In genomic region chr11:115223451-115223850, GRCm38 (mm10) we compare ENCODE assay signal across 18 mouse cellular contexts. TPM values are rescaled to one million over a fixed set of nuclear protein-coding genes. Genes with fewer than 3 reads are reported as not detected.
A peak's percentile ranks its signal among the peaks of the same experiment; 100 is the strongest.
DNase-seq lines count a peak whose midpoint lies in the region; ATAC-seq and TF ChIP-seq lines count a peak whose summit lies in the region.
"Had no signal": no experiment of that assay in that cellular context is flagged by ENCODE, and none has a peak within 500 bp of the region (broad histone marks: within the 10 kb centered on the region; RNA-seq: fewer than 3 reads in every experiment).

No protein-coding gene starts in this region.

- no peak for ATAC-seq in heart, embryonic 16.5 days (replicated peaks; ENCODE audit: extremely low read depth, insufficient read depth, low FRiP score)
- ATAC-seq: forebrain, embryonic 13.5 days; Patski had no signal

- H3K4me1 ChIP-seq in heart, embryonic 16.5 days (ENCODE audit: control insufficient read depth, insufficient read depth, low read length) = peaks cover 66% of the 10 kb centered on the region
- H3K4me1 ChIP-seq in kidney, adult 2 months (ENCODE audit: control insufficient read depth, insufficient read depth, low read length) = peaks cover 4% of the 10 kb centered on the region; the same call in 1 of the 2 replicates

- TF ChIP-seq CTCF in kidney, adult 2 months (conservative IDR thresholded peaks at IDR 0.05; ENCODE audit: insufficient read depth, insufficient read length, low read depth, low read length) = no peak

- no peaks in the 10 kb centered on the region for H3K27me3 ChIP-seq in heart, embryonic 16.5 days (ENCODE audit: control insufficient read depth, insufficient read depth, low read length)
- H3K27me3 ChIP-seq in kidney, adult 2 months (replicated peaks; ENCODE audit: control insufficient read depth, insufficient read depth, low read length) = no peaks in the 10 kb centered on the region
- H3K27me3 ChIP-seq: forebrain, embryonic 13.5 days; liver, embryonic 15.5 days; Patski had no signal

- no peak overlapping the region for H3K4me2 ChIP-seq in heart, embryonic 16.5 days (ENCODE audit: low read depth, low read length)
- H3K4me2 ChIP-seq: forebrain, embryonic 13.5 days; limb, embryonic 12.5 days; liver, embryonic 15.5 days; neural tube, embryonic 12.5 days had no signal

- H3K9ac ChIP-seq in heart, embryonic 16.5 days (ENCODE audit: low read length) = peak overlapping the region; percentile 11; the same call in 1 of the 2 replicates
- H3K9ac ChIP-seq: limb, embryonic 12.5 days; liver, embryonic 15.5 days; neural tube, embryonic 12.5 days had no signal

- no peaks in the 10 kb centered on the region for H3K36me3 ChIP-seq in heart, embryonic 16.5 days (ENCODE audit: control insufficient read depth, insufficient read depth)
- no peaks in the 10 kb centered on the region for H3K36me3 ChIP-seq in kidney, adult 2 months (ENCODE audit: control insufficient read depth, insufficient read depth, low read length)
- H3K36me3 ChIP-seq: limb, embryonic 12.5 days; liver, embryonic 15.5 days; neural tube, embryonic 12.5 days had no signal

- no peaks in the 10 kb centered on the region for H3K9me3 ChIP-seq in heart, embryonic 16.5 days (replicated peaks; ENCODE audit: control insufficient read depth, low read length)
- H3K9me3 ChIP-seq: forebrain, embryonic 13.5 days; limb, embryonic 12.5 days; liver, embryonic 15.5 days; neural tube, embryonic 12.5 days had no signal

- TF ChIP-seq POLR2A in kidney, adult 2 months (IDR thresholded peaks at IDR 0.05; ENCODE audit: low read depth, low read length) = no peak

- intact Hi-C loops in heart, postnatal 14 days (cut with DNase I) = loop anchor here (10.0 kb wide), 1 partner anchor 369 kb away; the partner anchor contains the start of gene Gprc5c

- peak; percentile 67 to 68 for DNase-seq in cerebellum, postnatal 25 days
- DNase-seq in cerebellum, postnatal 10 days = no peak
- DNase-seq in heart, postnatal 14 days = no peak
- peak; percentile 36 for DNase-seq in thymus, postnatal 4 days
- DNase-seq in thymus, postnatal 14 days = no peak
- no peak for DNase-seq in kidney, adult 2 months
- DNase-seq in gastrocnemius, adult 18-20 months (ENCODE audit: low spot score) = no peak
- DNase-seq: kidney, adult 9 months; kidney, postnatal 4 days; layer of hippocampus, postnatal 36 days; lung, postnatal 4 days had no signal

- 39% methylated on average over 11 of the region's 11 CpGs for WGBS in heart, embryonic 16.5 days
- WGBS in kidney, adult 2 months = 82% methylated on average over 11 of the region's 11 CpGs

- H3K27ac ChIP-seq in heart, embryonic 16.5 days (ENCODE audit: low read length) = 0 out of 2 replicates have a peak overlapping the region, but pooled peaks have one; percentile 38
- no peak overlapping the region for H3K27ac ChIP-seq in kidney, adult 2 months (ENCODE audit: insufficient read depth, low read depth, low read length)
- H3K27ac ChIP-seq: forebrain, embryonic 13.5 days; limb, embryonic 12.5 days; liver, embryonic 15.5 days; neural tube, embryonic 12.5 days had no signal

- H3K4me3 ChIP-seq in heart, embryonic 16.5 days (ENCODE audit: low read length) = no peak overlapping the region
- H3K4me3 ChIP-seq in kidney, adult 2 months (ENCODE audit: insufficient read depth, low read depth, low read length) = no peak overlapping the region
- H3K4me3 ChIP-seq: forebrain, embryonic 13.5 days; limb, embryonic 12.5 days; liver, embryonic 15.5 days; neural tube, embryonic 12.5 days had no signal

RNA-seq across cellular contexts. Expression of gene Nat9, which starts 35.8 kb away (rescaled TPM):
- polyA plus RNA-seq in heart, embryonic 16.5 days (2015; fragmentation: Nextera tagmentation; extraction: Ambion mirVana) = 18.6 and 20.8 TPM in 2 replicates
- 10 to 100 TPM; 17.0 to 17.1 TPM for total RNA-seq in heart, postnatal 14 days (2021)
- 32.4 and 35.3 TPM in 2 replicates for polyA plus RNA-seq in kidney, adult 2 months (2012; rRNA removed)
- total RNA-seq in gastrocnemius, adult 18-20 months (2021) = 10 to 100 TPM; 12.6 to 20.2 TPM

RNA-seq across cellular contexts. Expression of gene Tmem104, which starts 36.2 kb away (rescaled TPM):
- polyA plus RNA-seq in heart, embryonic 16.5 days (2015; fragmentation: Nextera tagmentation; extraction: Ambion mirVana) = 6.6 and 7.1 TPM in 2 replicates
- total RNA-seq in heart, postnatal 14 days (2021) = 1 to 10 TPM; 9.5 to 9.6 TPM
- polyA plus RNA-seq in kidney, adult 2 months (2012; rRNA removed) = 13.0 and 14.8 TPM in 2 replicates
- total RNA-seq in gastrocnemius, adult 18-20 months (2021) = 1 to 10 TPM; 7.5 to 7.9 TPM

RNA-seq across cellular contexts. Expression of gene Grin2c, which starts 43.6 kb away (rescaled TPM):
- 0.07 and 0.21 TPM in 2 replicates for polyA plus RNA-seq in heart, embryonic 16.5 days (2015; fragmentation: Nextera tagmentation; extraction: Ambion mirVana)
- total RNA-seq in heart, postnatal 14 days (2021) = under 1 TPM; 0.10 to 0.15 TPM
- 0.34 and 0.42 TPM in 2 replicates for polyA plus RNA-seq in kidney, adult 2 months (2012; rRNA removed)
- total RNA-seq in gastrocnemius, adult 18-20 months (2021) = under 1 TPM; 0.05 to 0.14 TPM
- polyA plus RNA-seq: forebrain, embryonic 13.5 days; heart, postnatal 0 days; Patski had no signal

RNA-seq across cellular contexts. Expression of gene Fdxr, which starts 53.4 kb away (rescaled TPM):
- 14.2 and 14.7 TPM in 2 replicates for polyA plus RNA-seq in heart, embryonic 16.5 days (2015; fragmentation: Nextera tagmentation; extraction: Ambion mirVana)
- total RNA-seq in heart, postnatal 14 days (2021) = 1 to 10 TPM; 7.0 to 7.5 TPM
- polyA plus RNA-seq in kidney, adult 2 months (2012; rRNA removed) = 18.0 and 21.0 TPM in 2 replicates
- total RNA-seq in gastrocnemius, adult 18-20 months (2021) = 1 to 10 TPM; 3.2 TPM

Comparison
In these comparisons a context has a peak if more than half of its experiments do, and no peak if none do; other contexts are left out.
1. DNase-seq: peak in cerebellum, postnatal 25 days (2 of 2) and thymus, postnatal 4 days (single experiment); none in cerebellum, postnatal 10 days (0 of 2), heart, postnatal 14 days (0 of 2), thymus, postnatal 14 days (single experiment), kidney, adult 2 months (single experiment) and gastrocnemius, adult 18-20 months (single experiment).